Mouse (Mus musculus): Measurements from ENCODE around the gene Ccl2.

DNA sequence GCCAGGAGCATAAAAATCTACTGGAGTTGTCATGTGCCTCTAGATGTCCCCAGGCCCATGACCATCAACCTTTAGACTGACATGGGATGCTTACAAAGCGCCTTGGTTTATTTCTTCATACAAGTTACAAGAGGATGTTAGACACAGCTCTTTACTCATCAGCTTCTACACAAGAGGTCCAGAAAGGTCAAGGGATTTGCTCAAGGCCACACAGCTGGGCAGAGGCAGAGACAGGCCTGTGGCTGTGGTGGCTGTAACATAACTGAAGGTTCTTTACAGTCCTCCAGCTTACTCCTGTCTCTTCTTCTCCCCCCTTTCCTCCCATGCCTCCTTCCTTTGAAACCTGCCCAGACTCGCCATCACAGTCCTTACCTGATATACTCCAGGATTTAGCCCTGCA, 5.2 kb upstream of the Ccl2 start:
- no peak for TF ChIP-seq ZMIZ1 (IDR thresholded peaks at IDR 0.05; ENCODE audit: low read depth, low read length)
- TF ChIP-seq TAL1 (IDR thresholded peaks at IDR 0.05; ENCODE audit: low read length): no peak
- TF ChIP-seq UBTF (IDR thresholded peaks at IDR 0.05; ENCODE audit: borderline replicate concordance, insufficient read depth, low read depth, low read length): no peak
- TF ChIP-seq MXI1 (IDR thresholded peaks at IDR 0.05; ENCODE audit: low read depth, low read length): no peak
- TF ChIP-seq MAFK (IDR thresholded peaks at IDR 0.05; ENCODE audit: borderline replicate concordance, low read depth, low read length): no peak
- no peak for TF ChIP-seq CTCF (IDR thresholded peaks at IDR 0.05 in 2 of 3, conservative IDR thresholded peaks at IDR 0.05 in 1 of 3; ENCODE audit: control insufficient read depth in 1 of 3, insufficient read depth in 1 of 3, low read depth in 2 of 3, low read length in 3 of 3, poor library complexity in 1 of 3, severe bottlenecking in 1 of 3)
- no peak for TF ChIP-seq POLR2A (IDR thresholded peaks at IDR 0.05; ENCODE audit: control insufficient read depth in 1 of 2, insufficient read depth in 1 of 2, low read depth in 1 of 2, low read length in 2 of 2, poor library complexity in 1 of 2)
- TF ChIP-seq POLR2AphosphoS2 (IDR thresholded peaks at IDR 0.05; ENCODE audit: low read length): no peak
- no peak for TF ChIP-seq USF2 (IDR thresholded peaks at IDR 0.05; ENCODE audit: borderline replicate concordance in 1 of 2, insufficient read depth in 1 of 2, low read depth in 1 of 2, low read length in 2 of 2)
- no peak for TF ChIP-seq E2F4 (IDR thresholded peaks at IDR 0.05; ENCODE audit: borderline replicate concordance, low read depth, low read length)
- TF ChIP-seq EP300 (IDR thresholded peaks at IDR 0.05; ENCODE audit: low read depth in 1 of 2, low read length in 2 of 2): no peak
